Mouse (Mus musculus): ENCODE results near the gene Hectd1. TPM values are rescaled to one million over a fixed set of nuclear protein-coding genes. Genes with fewer than 3 reads are reported as not detected.

The Hectd1 gene
- total RNA-seq, 2 experiments from 2014 or later, result 251 to 521 TPM

DNA sequence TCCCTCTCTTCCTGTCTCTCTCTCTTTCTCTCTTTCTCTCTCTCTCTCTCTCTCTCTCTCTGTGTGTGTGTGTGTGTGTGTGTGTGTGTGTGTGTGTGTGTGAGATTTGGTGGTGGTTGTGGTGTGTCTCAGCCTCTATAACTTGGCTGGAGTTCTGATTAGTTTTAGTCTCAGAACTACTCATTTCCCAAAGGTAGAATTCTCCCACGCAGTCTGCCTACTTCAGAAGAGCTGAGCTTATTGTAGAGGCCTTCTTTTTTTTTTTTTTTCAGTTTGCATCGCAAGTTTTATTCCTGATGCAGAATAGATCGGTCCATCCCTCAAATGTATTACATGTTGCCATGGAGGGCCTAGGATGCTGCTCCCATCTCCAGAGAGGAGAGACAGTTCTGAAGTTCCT lies 119.6 kb downstream of the Hectd1 start:
- no peak for ATAC-seq (replicated peaks; ENCODE audit: low FRiP score, poor library complexity, severe bottlenecking)

DNA sequence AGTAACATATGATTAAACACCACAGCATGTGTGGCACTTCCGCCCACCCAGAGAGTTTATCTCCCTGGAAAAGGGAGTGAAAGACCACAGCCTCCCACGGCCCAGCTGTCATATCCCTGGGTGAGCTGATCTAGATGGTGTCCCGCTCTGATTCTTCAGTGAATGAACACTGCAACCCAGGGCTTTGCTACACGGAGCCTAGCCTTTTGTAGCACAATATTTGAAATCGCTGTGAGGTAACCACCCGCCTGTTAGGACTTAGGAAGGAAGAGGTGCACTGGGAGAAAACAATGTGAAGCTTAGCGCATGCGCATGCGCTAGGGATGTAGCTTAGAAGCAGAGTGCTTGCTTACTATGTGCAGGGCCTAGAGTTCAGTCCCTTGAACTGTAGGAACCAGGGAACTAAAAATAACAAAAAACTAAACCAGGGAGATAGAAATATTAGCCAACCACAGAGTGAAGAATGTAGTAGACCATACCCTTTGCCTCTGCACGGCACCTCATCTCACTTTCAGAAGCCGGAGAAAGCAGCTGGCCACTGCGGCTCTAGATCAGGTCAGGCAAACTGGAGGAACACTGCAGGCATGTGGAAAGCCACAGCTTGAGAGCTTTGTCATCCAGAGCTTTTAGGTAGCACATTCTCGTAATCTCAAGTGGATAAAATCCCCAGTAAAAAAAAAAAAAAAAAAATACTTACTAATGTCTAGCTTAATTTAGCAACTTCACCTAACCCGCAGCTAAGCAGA lies 120.2 kb downstream of the Hectd1 start:
- ATAC-seq (replicated peaks; ENCODE audit: low FRiP score, poor library complexity, severe bottlenecking), result no peak

DNA sequence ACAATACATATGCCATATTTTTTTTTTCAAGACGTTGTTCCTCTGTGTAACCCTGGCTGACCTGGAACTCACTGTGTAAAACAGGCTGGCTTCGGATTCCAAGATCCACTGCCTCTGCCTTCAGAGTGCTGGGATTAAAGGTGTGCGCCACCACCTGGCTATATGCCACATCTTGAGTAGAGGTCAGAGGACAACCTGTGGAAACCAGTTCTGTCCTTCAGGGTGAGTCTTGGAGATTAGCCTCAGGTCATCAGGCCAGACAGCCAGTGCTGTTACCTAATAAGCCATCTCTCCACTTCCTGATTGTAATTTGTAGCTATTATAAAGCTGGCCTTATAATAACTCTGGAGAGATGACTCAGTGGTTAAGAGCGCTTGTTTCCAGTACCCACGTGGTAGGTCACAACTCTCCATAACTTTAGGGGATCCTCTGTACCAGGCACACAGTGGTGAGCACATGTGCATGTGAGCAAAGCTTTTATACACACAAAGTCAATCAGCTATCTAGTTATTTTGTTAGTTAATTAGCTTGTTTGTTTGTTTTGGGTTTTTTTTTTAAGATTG lies 122.6 kb downstream of the Hectd1 start:
- ATAC-seq (replicated peaks; ENCODE audit: low FRiP score, poor library complexity, severe bottlenecking), result no peak

DNA sequence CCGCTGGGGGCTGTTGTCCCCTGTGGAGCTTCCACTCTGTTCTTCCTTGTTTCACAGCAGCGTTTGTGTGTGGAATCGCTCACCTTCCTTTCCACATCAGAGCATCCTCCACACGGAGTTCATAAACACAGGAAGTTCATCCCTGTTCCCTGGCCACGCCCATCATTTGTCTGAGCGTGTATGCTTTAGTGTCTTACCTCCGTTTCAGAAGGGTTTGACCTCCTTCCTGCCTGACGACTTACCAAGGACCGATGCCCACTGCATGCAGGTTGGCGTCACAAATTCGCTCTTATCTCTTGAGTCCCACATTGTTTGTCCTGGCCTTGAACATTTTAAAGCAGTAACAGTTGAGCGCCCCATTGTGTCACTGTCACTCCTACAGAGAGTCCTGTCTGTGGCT lies 123.6 kb downstream of the Hectd1 start:
- no peak for ATAC-seq (replicated peaks; ENCODE audit: low FRiP score, poor library complexity, severe bottlenecking)

DNA sequence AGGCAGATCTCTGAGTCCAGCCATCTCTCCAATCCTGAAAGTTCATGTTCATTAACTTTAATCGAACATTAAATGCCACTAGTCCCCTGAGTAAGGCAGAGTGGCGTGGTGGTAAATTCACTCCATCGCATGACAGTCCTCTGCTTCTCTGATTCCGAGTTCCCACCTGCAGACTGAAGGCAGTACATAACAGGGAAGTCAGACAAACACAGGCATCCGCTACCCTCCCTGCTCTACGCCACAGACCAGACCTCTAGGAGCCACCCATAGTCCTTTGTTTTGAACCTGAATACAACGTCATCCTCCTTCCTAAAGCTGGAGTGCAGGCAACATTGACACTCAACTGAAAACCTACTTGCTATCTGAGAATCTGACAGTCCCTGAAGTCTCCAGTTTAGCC lies 124.8 kb downstream of the Hectd1 start:
- no peak for ATAC-seq (replicated peaks; ENCODE audit: low FRiP score, poor library complexity, severe bottlenecking)

DNA sequence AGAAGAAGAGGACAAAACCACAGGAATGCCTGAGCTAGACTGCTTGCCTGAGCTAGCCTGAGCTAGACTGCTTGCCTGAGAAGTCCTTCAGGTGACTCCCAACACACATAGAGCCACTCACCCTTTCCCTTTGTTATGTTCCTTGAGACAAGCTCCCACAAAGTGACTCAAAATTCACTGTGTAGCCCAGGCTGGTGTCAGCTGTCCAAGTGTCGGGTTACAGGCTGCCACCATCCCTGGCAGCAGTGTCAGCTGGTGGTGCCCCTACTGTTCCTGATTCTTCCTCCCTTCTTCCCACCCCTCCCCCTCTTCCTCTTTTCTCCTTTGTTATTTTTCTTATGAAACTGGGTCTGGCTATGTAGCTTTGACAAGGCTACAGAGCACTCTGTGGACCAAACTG lies 125.5 kb downstream of the Hectd1 start:
- ATAC-seq (replicated peaks; ENCODE audit: low FRiP score, poor library complexity, severe bottlenecking), result no peak

DNA sequence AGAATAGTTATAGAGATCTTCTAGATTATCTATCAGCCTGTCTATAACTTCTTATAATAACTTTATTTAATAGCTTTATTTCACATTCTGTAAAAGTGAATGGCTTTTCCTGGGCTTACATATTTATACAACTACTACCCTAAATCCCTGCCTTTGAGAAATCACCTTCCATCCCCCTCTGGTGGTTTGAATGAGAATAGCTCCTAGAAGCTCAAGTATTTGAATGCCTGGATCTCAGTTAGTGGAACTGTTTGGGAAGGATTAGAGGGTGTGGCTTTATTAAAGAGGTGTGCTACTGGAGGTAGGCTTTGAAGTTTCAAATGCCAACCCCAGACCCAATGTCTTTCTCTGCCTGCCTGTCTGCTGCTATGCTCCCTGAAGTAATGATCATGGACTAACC lies 127.6 kb downstream of the Hectd1 start:
- no peak for ATAC-seq (replicated peaks; ENCODE audit: low FRiP score, poor library complexity, severe bottlenecking)

DNA sequence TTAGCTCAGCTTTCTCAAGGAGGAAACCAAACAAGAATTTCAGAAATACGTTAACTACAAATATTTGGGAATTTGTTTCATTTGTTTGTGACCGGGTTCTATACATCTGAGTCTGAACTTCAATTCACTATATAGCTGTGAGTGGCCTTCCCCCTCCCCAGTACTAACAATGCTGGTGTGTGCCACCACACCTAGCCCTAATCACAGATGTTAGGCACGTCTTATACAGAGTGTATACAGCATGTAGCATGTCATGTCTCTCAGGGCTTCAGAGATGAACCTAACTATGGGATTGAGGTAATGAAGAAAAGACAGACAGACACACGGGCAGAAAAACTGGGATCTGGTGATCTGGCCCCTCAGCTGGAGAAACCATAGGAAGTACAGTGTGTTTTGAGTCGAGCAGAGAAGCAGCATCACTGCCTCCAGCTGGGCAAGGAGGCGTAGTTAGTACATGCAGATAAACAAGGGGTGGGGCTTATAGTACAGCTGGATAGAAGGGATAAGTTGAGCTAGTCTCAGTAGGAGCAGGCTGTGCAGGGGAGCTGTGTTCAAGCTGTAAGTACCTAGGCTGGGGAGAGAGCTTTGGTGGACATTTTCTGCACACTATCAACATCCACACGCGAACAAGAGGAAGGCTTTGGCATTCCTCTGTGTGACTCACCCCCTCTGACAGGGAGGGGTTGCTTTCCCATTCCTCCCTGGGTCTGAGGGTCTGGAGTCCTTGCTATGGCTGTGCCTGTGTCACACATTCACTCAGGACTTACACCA lies 129.5 kb downstream of the Hectd1 start:
- peak; percentile 98 for ATAC-seq (replicated peaks; ENCODE audit: low FRiP score, poor library complexity, severe bottlenecking)

DNA sequence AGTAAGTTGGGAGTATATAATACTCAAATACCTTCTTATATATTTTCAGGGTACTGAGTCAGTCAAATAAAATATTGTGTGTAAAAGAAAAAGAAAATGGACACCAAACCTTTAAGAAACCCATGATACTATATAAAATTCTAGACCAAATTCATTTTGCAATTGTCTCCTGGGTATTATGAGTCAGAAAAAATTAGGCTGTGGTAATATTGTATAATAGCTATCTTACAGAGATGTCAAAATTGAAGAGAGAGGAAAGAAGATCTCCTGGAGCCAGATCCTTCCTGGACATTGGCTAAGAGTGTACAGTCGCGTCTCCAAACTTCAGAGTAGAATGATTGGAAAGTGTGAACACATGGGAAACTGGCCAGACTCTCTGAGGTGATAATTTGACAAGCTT lies 133.2 kb downstream of the Hectd1 start:
- ATAC-seq (replicated peaks; ENCODE audit: low FRiP score, poor library complexity, severe bottlenecking), result no peak

DNA sequence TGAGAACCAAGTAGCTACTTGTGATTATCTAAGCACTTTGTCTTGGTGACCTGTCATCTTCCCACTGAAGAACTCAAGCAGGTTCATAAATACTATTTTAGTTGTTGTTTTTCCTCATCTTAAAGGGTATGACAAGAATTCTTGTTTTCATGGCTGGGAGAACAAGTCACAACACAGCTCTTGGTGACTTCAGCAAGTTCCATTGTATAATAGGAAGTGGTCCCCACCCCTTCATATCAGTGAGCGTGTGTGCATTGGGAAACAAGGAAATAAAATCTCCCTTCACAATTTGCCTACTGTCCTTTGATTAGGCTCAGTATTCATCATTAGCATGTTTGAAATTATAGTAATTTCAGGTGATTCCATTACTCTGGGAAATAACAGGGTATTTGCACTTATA lies 134.4 kb downstream of the Hectd1 start:
- ATAC-seq (replicated peaks; ENCODE audit: low FRiP score, poor library complexity, severe bottlenecking), result no peak

DNA sequence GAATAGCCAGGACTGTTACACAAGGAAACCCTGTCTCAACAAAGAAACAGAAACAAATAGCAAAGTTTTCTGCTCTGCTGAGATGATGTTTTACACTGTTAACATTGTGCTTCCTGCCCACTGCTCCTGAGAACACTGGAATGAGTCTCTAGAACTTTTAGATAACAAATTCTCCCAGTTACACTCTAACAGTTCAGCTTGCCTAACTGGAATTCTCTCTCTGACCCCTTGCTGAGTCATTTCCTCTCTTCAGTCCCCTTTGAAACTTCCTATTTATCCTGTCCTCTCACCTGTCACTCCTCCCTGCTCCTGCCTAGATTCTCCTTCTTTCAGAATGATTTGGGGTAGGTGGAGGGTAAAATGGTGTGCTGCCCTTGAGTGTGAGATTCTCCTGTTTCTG lies 135.2 kb downstream of the Hectd1 start:
- no peak for ATAC-seq (replicated peaks; ENCODE audit: low FRiP score, poor library complexity, severe bottlenecking)

Other genes with a start within 250 kb of the Hectd1 start
- not detected in 2 replicates for gene Coch, start 236.2 kb downstream of the Hectd1 start, total RNA-seq (2015; ENCODE audit: low replicate concordance)
- gene Coch, start 236.2 kb downstream of the Hectd1 start, total RNA-seq (2017; ENCODE audit: low replicate concordance), result not detected in 2 replicates
- gene Ap4s1, start 138.5 kb downstream of the Hectd1 start, total RNA-seq (2015; ENCODE audit: low replicate concordance), result 14.0 and 23.6 TPM in 2 replicates
- 14.4 and 16.4 TPM in 2 replicates for gene Ap4s1, start 138.5 kb downstream of the Hectd1 start, total RNA-seq (2017; ENCODE audit: low replicate concordance)
- 26.3 and 34.3 TPM in 2 replicates for gene Strn3, start 137.6 kb downstream of the Hectd1 start, total RNA-seq (2015; ENCODE audit: low replicate concordance)
- 77.8 and 81.8 TPM in 2 replicates for gene Strn3, start 137.6 kb downstream of the Hectd1 start, total RNA-seq (2017; ENCODE audit: low replicate concordance)
- 18.1 and 18.6 TPM in 2 replicates for gene Heatr5a, start 141.8 kb upstream of the Hectd1 start, total RNA-seq (2015; ENCODE audit: low replicate concordance)
- 15.2 and 20.1 TPM in 2 replicates for gene Heatr5a, start 141.8 kb upstream of the Hectd1 start, total RNA-seq (2017; ENCODE audit: low replicate concordance)
- gene Dtd2, start 177.0 kb upstream of the Hectd1 start, total RNA-seq (2015; ENCODE audit: low replicate concordance), result 5.4 and 7.7 TPM in 2 replicates
- 5.3 and 5.9 TPM in 2 replicates for gene Dtd2, start 177.0 kb upstream of the Hectd1 start, total RNA-seq (2017; ENCODE audit: low replicate concordance)
- gene Gpr33, start 198.5 kb upstream of the Hectd1 start, total RNA-seq (2015; ENCODE audit: low replicate concordance), result not detected in 2 replicates
- gene Gpr33, start 198.5 kb upstream of the Hectd1 start, total RNA-seq (2017; ENCODE audit: low replicate concordance), result not detected in 2 replicates

All from erythroblast, adult 5-6 weeks (primary cell).